Mouse (Mus musculus) myocyte (in vitro differentiated cells): Measurements from ENCODE around the gene Akap13. TPM values are rescaled to one million over a fixed set of nuclear protein-coding genes. Genes with fewer than 3 reads are reported as not detected.

Experiments
- H3K27me3 ChIP-seq: one replicate; pipeline ENCODE4 v1.6.1; 2011; ENCODE audit not compliant: control insufficient read depth, insufficient read depth, insufficient read length
- H3K36me3 ChIP-seq: one replicate; pipeline ENCODE4 v1.6.1; 2011; ENCODE audit not compliant: control insufficient read depth, insufficient read depth
- H3K4me2 ChIP-seq: one replicate; pipeline ENCODE4 v1.6.1; 2011; ENCODE audit warnings: low read depth, control low read depth
- H3K4me3 ChIP-seq: one replicate; pipeline ENCODE4 v1.5.1; 2011; ENCODE audit warnings: mild to moderate bottlenecking, control low read depth, moderate library complexity
- H3K79me2 ChIP-seq: one replicate; pipeline ENCODE4 v1.6.1; 2011; ENCODE audit not compliant: control insufficient read depth, insufficient read depth
- H3ac ChIP-seq: one replicate; pipeline ENCODE4 v1.6.1; 2011; ENCODE audit not compliant: control insufficient read depth, insufficient read length
- CEBPB ChIP-seq: IDR thresholded peaks from 2 replicates; pipeline ENCODE4 v1.6.1; 2011; ENCODE audit warnings: mild to moderate bottlenecking, moderate library complexity; ENCODE audit not compliant: poor library complexity, insufficient read depth, severe bottlenecking
- E2F4 ChIP-seq: IDR thresholded peaks from one replicate; pipeline ENCODE4 v1.6.1; 2011; ENCODE audit warnings: mild to moderate bottlenecking, control low read depth, moderate library complexity; ENCODE audit not compliant: insufficient read depth
- MAX ChIP-seq: IDR thresholded peaks from one replicate; pipeline ENCODE4 v1.6.1; 2011; ENCODE audit warnings: low read depth, mild to moderate bottlenecking, control low read depth
- MYOD1 ChIP-seq, 3 experiments: IDR thresholded peaks; one replicate each; pipeline ENCODE4 v1.6.1; 2011; ENCODE audit warnings: control low read depth in 2 of 3, low read depth in 2 of 3, mild to moderate bottlenecking in 2 of 3, moderate library complexity in 1 of 3; ENCODE audit not compliant: insufficient read length in 2 of 3, control insufficient read depth in 1 of 3
- MYOG ChIP-seq, 3 experiments: IDR thresholded peaks; one replicate each; pipeline ENCODE4 v1.6.1; 2011; ENCODE audit warnings: control low read depth in 2 of 3, low read depth in 2 of 3, mild to moderate bottlenecking in 2 of 3; ENCODE audit not compliant: insufficient read length in 2 of 3, control insufficient read depth in 1 of 3, insufficient read depth in 1 of 3
- POLR2A ChIP-seq: IDR thresholded peaks from one replicate; pipeline ENCODE4 v1.6.1; 2011; ENCODE audit warnings: low read depth, mild to moderate bottlenecking, control low read depth, moderate library complexity; ENCODE audit not compliant: insufficient read length
- POLR2AphosphoS2 ChIP-seq: IDR thresholded peaks from one replicate; pipeline ENCODE4 v1.6.1; 2011; ENCODE audit warnings: low read depth, control low read depth; ENCODE audit not compliant: insufficient read length
- REST ChIP-seq: IDR thresholded peaks from one replicate; pipeline ENCODE4 v1.6.1; 2011; ENCODE audit warnings: mild to moderate bottlenecking, control low read depth, moderate library complexity; ENCODE audit not compliant: insufficient read depth, insufficient read length
- SRF ChIP-seq: IDR thresholded peaks from one replicate; pipeline ENCODE4 v1.6.1; 2011; ENCODE audit warnings: low read depth; ENCODE audit not compliant: control insufficient read depth, insufficient read length
- TCF12 ChIP-seq: IDR thresholded peaks from one replicate; pipeline ENCODE4 v1.6.1; 2011; ENCODE audit warnings: mild to moderate bottlenecking, control low read depth; ENCODE audit not compliant: poor library complexity, insufficient read depth, severe bottlenecking
- TCF3 ChIP-seq: IDR thresholded peaks from one replicate; pipeline ENCODE4 v1.6.1; 2011; ENCODE audit warnings: low read depth, control low read depth; ENCODE audit not compliant: insufficient read length
- USF1 ChIP-seq: IDR thresholded peaks from one replicate; pipeline ENCODE4 v1.6.1; 2011; ENCODE audit warnings: low read depth, mild to moderate bottlenecking, control low read depth, moderate library complexity
- polyA plus RNA-seq: library from polyadenylated mRNA; unstranded; fragments of >200 nt; fragmentation: generic; extraction: Trizol; gene quantifications from one replicate; pipeline ENCODE4 v1.2.1, GENCODE M21; 2012; ENCODE audit warnings: missing spikeins

Gene Akap13
- polyA plus RNA-seq, 1 experiment = 13.9 TPM

GRCm38 (mm10) chr7:75500164-75500563 is 44.8 kb downstream of the Akap13 start:
- TF ChIP-seq REST (no peak), TCF12 (no peak), MAX (no peak), MYOG (IDR thresholded peaks at IDR 0.05; ENCODE audit: control insufficient read depth in 1 of 3, insufficient read depth in 1 of 3, insufficient read length in 2 of 3, low read depth in 2 of 3) (no peak), SRF (no peak), POLR2A (no peak), USF1 (no peak), MYOD1 (IDR thresholded peaks at IDR 0.05; ENCODE audit: control insufficient read depth in 1 of 3, insufficient read length in 2 of 3, low read depth in 2 of 3) (no peak), POLR2AphosphoS2 (no peak), CEBPB (no peak), E2F4 (no peak), TCF3 (no peak)
- no peaks in the 10 kb centered on the region for H3K36me3 ChIP-seq
- H3K27me3 ChIP-seq = no peaks in the 10 kb centered on the region
- H3K4me3 ChIP-seq = no peak overlapping the region
- peaks cover 97% of the 10 kb centered on the region for H3K79me2 ChIP-seq
- no peak overlapping the region for H3K4me2 ChIP-seq
- no peak overlapping the region for H3ac ChIP-seq

GRCm38 (mm10) chr7:75500793-75501192 is 45.5 kb downstream of the Akap13 start:
- Histone ChIP-seq H3ac (no peak overlapping the region), H3K4me2 (no peak overlapping the region), H3K79me2 (peaks cover 97% of the 10 kb centered on the region), H3K4me3 (no peak overlapping the region), H3K36me3 (no peaks in the 10 kb centered on the region), H3K27me3 (no peaks in the 10 kb centered on the region)
- TF ChIP-seq POLR2A (no peak), MYOG (IDR thresholded peaks at IDR 0.05; ENCODE audit: control insufficient read depth in 1 of 3, insufficient read depth in 1 of 3, insufficient read length in 2 of 3, low read depth in 2 of 3) (no peak), MAX (no peak), TCF3 (no peak), POLR2AphosphoS2 (no peak), USF1 (no peak), TCF12 (no peak), SRF (no peak)

DNA sequence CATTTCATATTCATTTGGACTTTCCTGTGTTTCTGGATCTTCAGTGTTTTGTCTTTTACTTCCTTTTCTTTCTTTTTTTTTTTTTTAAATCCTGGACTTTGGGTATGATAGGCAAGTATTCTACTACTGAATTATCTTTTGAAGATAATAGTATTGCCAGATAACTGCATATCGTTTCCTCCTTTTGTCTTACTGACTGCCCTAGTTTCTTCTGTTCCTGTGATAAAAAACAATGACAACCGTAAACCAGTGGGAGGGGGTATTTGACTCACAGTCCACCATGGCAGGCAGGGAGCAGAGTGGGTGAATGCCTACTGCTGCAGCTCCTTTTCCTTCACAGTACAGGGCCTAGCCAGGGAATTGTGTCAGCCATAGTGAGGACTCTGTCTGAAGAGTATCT is 49.2 kb downstream of the Akap13 start:
- Histone ChIP-seq H3K4me3 (no peak overlapping the region), H3K4me2 (no peak overlapping the region), H3K36me3 (no peaks in the 10 kb centered on the region), H3K79me2 (peaks cover 94% of the 10 kb centered on the region), H3K27me3 (no peaks in the 10 kb centered on the region), H3ac (no peak overlapping the region)
- no peak for TF ChIP-seq TCF3
- TF ChIP-seq POLR2A = no peak
- TF ChIP-seq E2F4 = no peak
- no peak for TF ChIP-seq REST
- TF ChIP-seq MAX = no peak
- TF ChIP-seq MYOG (IDR thresholded peaks at IDR 0.05; ENCODE audit: control insufficient read depth in 1 of 3, insufficient read depth in 1 of 3, insufficient read length in 2 of 3, low read depth in 2 of 3) = no peak
- no peak for TF ChIP-seq CEBPB
- TF ChIP-seq USF1 = no peak
- TF ChIP-seq MYOD1 (IDR thresholded peaks at IDR 0.05; ENCODE audit: control insufficient read depth in 1 of 3, insufficient read length in 2 of 3, low read depth in 2 of 3) = no peak
- no peak for TF ChIP-seq POLR2AphosphoS2
- TF ChIP-seq SRF = no peak
- TF ChIP-seq TCF12 = no peak

- peak overlapping the region; percentile 26 for H3K4me2 ChIP-seq
- peaks cover 93% of the 10 kb centered on the region for H3K79me2 ChIP-seq
- H3K27me3 ChIP-seq = no peaks in the 10 kb centered on the region
- no peak overlapping the region for H3ac ChIP-seq
- TF ChIP-seq MAX (no peak), MYOD1 (IDR thresholded peaks at IDR 0.05; ENCODE audit: control insufficient read depth in 1 of 3, insufficient read length in 2 of 3, low read depth in 2 of 3) (peak; percentile 20 to 52 (median 46))
- H3K4me3 ChIP-seq = no peak overlapping the region
- no peaks in the 10 kb centered on the region for H3K36me3 ChIP-seq
Observed at GRCm38 (mm10) chr7:75506628-75507027, 51.3 kb downstream of the Akap13 start.

DNA sequence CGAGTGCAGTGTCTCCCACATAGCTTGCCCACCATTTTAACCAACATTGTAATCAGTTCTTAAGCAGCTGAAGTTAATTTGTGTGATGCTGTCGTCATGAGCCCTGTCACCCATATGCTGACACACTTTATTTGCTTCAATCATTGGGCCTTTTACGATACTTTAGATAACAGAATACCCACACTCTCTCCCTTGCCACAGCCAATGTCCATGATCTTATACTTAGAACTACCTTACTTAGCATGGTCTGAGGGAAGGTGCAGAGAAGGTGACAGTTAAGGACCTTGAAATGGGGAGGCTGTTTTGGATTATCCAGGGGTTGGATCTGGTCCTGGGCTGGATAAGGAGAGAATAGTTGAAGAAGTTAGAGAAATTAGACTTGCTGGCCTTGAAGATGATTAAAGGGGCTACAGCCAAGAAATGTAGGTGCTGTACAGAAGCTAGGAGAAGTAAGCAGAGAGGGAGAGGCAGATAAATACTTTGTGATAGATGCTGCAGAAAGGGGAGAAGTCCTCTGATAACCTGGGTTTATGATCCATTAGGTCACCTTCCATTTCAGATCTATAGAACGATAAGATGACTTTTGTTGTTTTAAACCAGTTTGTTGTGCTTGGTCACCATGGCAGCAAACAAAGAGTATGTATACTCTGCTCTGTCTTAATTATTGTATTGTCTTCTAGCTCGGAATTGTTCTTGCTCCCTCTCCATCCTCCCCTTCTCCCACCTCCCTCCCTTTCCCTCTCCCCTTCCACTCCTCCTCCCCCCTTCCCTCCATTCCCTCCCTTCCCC is 53.9 kb downstream of the Akap13 start:
- Histone ChIP-seq H3K4me3 (no peak overlapping the region), H3K4me2 (no peak overlapping the region), H3ac (no peak overlapping the region), H3K36me3 (no peaks in the 10 kb centered on the region), H3K79me2 (peaks cover 94% of the 10 kb centered on the region), H3K27me3 (no peaks in the 10 kb centered on the region)
- TF ChIP-seq TCF12 (no peak), USF1 (no peak), MYOD1 (IDR thresholded peaks at IDR 0.05; ENCODE audit: control insufficient read depth in 1 of 3, insufficient read length in 2 of 3, low read depth in 2 of 3) (no peak), POLR2AphosphoS2 (no peak), REST (no peak), MAX (no peak), E2F4 (no peak), CEBPB (no peak), SRF (no peak), MYOG (IDR thresholded peaks at IDR 0.05; ENCODE audit: control insufficient read depth in 1 of 3, insufficient read depth in 1 of 3, insufficient read length in 2 of 3, low read depth in 2 of 3) (no peak), POLR2A (no peak), TCF3 (no peak)
